Mouse (Mus musculus) adrenal gland (tissue): ENCODE results near the gene Olfr803.

ENCODE experiments used
- intact Hi-C: fragments of 180-260 bp; cut with DNase I; formaldehyde crosslinking; loops from one replicate; pipeline ENCODE4 v1.15.1; 2025
- long read RNA-seq, 2 experiments: library from polyadenylated mRNA; unstranded; transcript quantifications; one replicate each; pipeline ENCODE4 v2.0.0; 2020; ENCODE audit warnings: borderline replicate concordance in 1 of 2; ENCODE audit not compliant: insufficient replicate concordance in 1 of 2
- microRNA-seq, 2 experiments: library from miRNA; unstranded; fragments of <30 nt; microRNA quantifications; one replicate each; pipeline ENCODE4; 2019

Gene Olfr803
- long read RNA-seq, experiment 1 = 0 reads
- long read RNA-seq, experiment 2 = 0 reads

GRCm38 (mm10) chr10:129694186-129694585, at the start of gene Olfr803:
Gene Olfr803 (minus strand): TSS chr10:129694286.
- intact Hi-C loops = no loop called here

- intact Hi-C loops = no loop called here
Observed at GRCm38 (mm10) chr10:129741821-129742220, 47.7 kb upstream of the Olfr803 start, which contains the start of gene Olfr806. Gene Olfr806 (minus strand): TSS chr10:129741921.

- intact Hi-C loops = no loop called here
Observed at GRCm38 (mm10) chr10:129729275-129729674, 35.2 kb upstream of the Olfr803 start, which contains the start of gene Olfr805. Gene Olfr805 (minus strand): TSS chr10:129729375.

GRCm38 (mm10) chr10:129702910-129703309, 8.8 kb upstream of the Olfr803 start, which contains the start of gene Olfr804:
Gene Olfr804 (plus strand): TSS chr10:129703210.
- intact Hi-C loops = no loop called here

GRCm38 (mm10) chr10:129688069-129688468, 6.0 kb downstream of the Olfr803 start, which contains the start of gene Olfr802:
Gene Olfr802 (minus strand): TSS chr10:129688169.
- intact Hi-C loops = no loop called here

- intact Hi-C loops = no loop called here
Observed at GRCm38 (mm10) chr10:129673765-129674164, 20.3 kb downstream of the Olfr803 start, which contains the start of gene Olfr801. Gene Olfr801 (minus strand): TSS chr10:129673865.

GRCm38 (mm10) chr10:129657394-129657793, 36.7 kb downstream of the Olfr803 start, which contains the start of gene Olfr800:
Gene Olfr800 (plus strand): TSS chr10:129657694.
- intact Hi-C loops = no loop called here

GRCm38 (mm10) chr10:129651763-129652162, 42.3 kb downstream of the Olfr803 start:
- intact Hi-C loops = no loop called here

Small RNAs within 50 kb of the gene (microRNA-seq; reads per million reads assigned to microRNA genes)
- gene Gm24485 = 0 reads per million in 2 experiments
